Mouse (Mus musculus) CH12.LX (cell line): ENCODE results near the gene Cst6. TPM values are rescaled to one million over a fixed set of nuclear protein-coding genes. Genes with fewer than 3 reads are reported as not detected.
A peak's percentile ranks its signal among the peaks of the same experiment; 100 is the strongest.

Source experiments
- DNase-seq: peaks from one replicate; pipeline ENCODE4 v3.0.0-alpha.2; 2013; ENCODE audit errors: extremely low read depth
- H3K27ac ChIP-seq: 2 replicates; pipeline ENCODE4 v1.5.1; 2012; ENCODE audit warnings: low read depth, mild to moderate bottlenecking, control low read depth, moderate library complexity; ENCODE audit not compliant: insufficient read depth
- H3K27me3 ChIP-seq: replicated peaks from 2 replicates; pipeline ENCODE3; 2012; ENCODE audit warnings: inconsistent platforms
- H3K36me3 ChIP-seq, 2 experiments: replicated peaks in 1 of 2; 2 replicates each; pipeline versions ENCODE3 to v1.6.1; 2012; ENCODE audit warnings: inconsistent platforms in 1 of 2, low read length in 1 of 2, mild to moderate bottlenecking in 1 of 2, mixed read lengths in 1 of 2, moderate library complexity in 1 of 2; ENCODE audit not compliant: control insufficient read depth in 1 of 2, insufficient read depth in 1 of 2
- H3K4me1 ChIP-seq, 2 experiments: 2 replicates each; pipeline ENCODE4 v1.6.1; 2012; ENCODE audit warnings: inconsistent platforms in 1 of 2, moderate library complexity in 1 of 2; ENCODE audit not compliant: insufficient read depth in 2 of 2, control insufficient read depth in 1 of 2
- H3K4me2 ChIP-seq: 2 replicates; pipeline ENCODE4 v1.6.1; 2012; ENCODE audit warnings: low read depth, mild to moderate bottlenecking, control low read depth; ENCODE audit not compliant: poor library complexity, insufficient read depth, severe bottlenecking
- H3K4me3 ChIP-seq, 3 experiments: fragments of 150-350 bp in 1 of 3; sonication (generic) in 1 of 3; replicated peaks in 1 of 3; 2 replicates each; pipeline versions ENCODE3 to v1.5.1; 2011 to 2012; ENCODE audit warnings: low read depth in 2 of 3, low read length in 2 of 3, mild to moderate bottlenecking in 2 of 3, moderate library complexity in 2 of 3, control low read depth in 1 of 3, improper control_type of control experiment in 1 of 3, inconsistent platforms in 1 of 3, mixed read lengths in 1 of 3; ENCODE audit not compliant: poor library complexity in 1 of 3
- H3K79me2 ChIP-seq: replicated peaks from 2 replicates; pipeline ENCODE4 v1.6.1; 2012; ENCODE audit warnings: mild to moderate bottlenecking, moderate library complexity; ENCODE audit not compliant: control insufficient read depth, poor library complexity, insufficient read depth, severe bottlenecking; ENCODE audit errors: extremely low read depth
- H3K9ac ChIP-seq: 2 replicates; pipeline ENCODE4 v1.6.1; 2012; ENCODE audit warnings: low read depth, mild to moderate bottlenecking, control low read depth, moderate library complexity; ENCODE audit not compliant: insufficient read depth
- H3K9me3 ChIP-seq: replicated peaks from 2 replicates; pipeline ENCODE3; 2012; ENCODE audit warnings: low read length, inconsistent platforms, mixed read lengths
- BHLHE40 ChIP-seq: IDR thresholded peaks from 2 replicates; pipeline ENCODE4 v1.6.1; 2011; ENCODE audit warnings: mild to moderate bottlenecking, low read depth, low read length, improper control_type of control experiment
- CHD1 ChIP-seq: IDR thresholded peaks from 2 replicates; pipeline ENCODE4 v1.6.1; 2012; ENCODE audit warnings: low read depth, low read length, improper control_type of control experiment, inconsistent platforms
- CTCF ChIP-seq, 2 experiments: IDR thresholded peaks in 1 of 2; conservative IDR thresholded peaks in 1 of 2; 2 replicates each; pipeline ENCODE4 v1.5.1; 2011 to 2012; ENCODE audit warnings: low read depth in 2 of 2, low read length in 2 of 2, improper control_type of control experiment in 1 of 2, inconsistent platforms in 1 of 2, mild to moderate bottlenecking in 1 of 2, moderate library complexity in 1 of 2
- E2F4 ChIP-seq: IDR thresholded peaks from 2 replicates; pipeline ENCODE4 v1.6.1; 2011; ENCODE audit warnings: low read depth, low read length, improper control_type of control experiment; ENCODE audit not compliant: insufficient replicate concordance
- GABPA ChIP-seq: IDR thresholded peaks from 2 replicates; pipeline ENCODE4 v1.6.1; 2012; ENCODE audit warnings: low read depth, low read length, improper control_type of control experiment, inconsistent platforms; ENCODE audit not compliant: insufficient replicate concordance
- JUND ChIP-seq: conservative IDR thresholded peaks from 2 replicates; pipeline ENCODE4 v1.6.1; 2011; ENCODE audit warnings: low read depth, low read length, improper control_type of control experiment
- KAT2A ChIP-seq: IDR thresholded peaks from 2 replicates; pipeline ENCODE4 v1.6.1; 2012; ENCODE audit warnings: low read length, improper control_type of control experiment, inconsistent platforms; ENCODE audit not compliant: insufficient replicate concordance
- MAX ChIP-seq: IDR thresholded peaks from 2 replicates; pipeline ENCODE4 v1.6.1; 2011; ENCODE audit warnings: low read length, improper control_type of control experiment
- MAZ ChIP-seq: IDR thresholded peaks from 2 replicates; pipeline ENCODE4 v1.6.1; 2012; ENCODE audit warnings: low read depth, mild to moderate bottlenecking, inconsistent platforms, low read length, improper control_type of control experiment, moderate library complexity
- MXI1 ChIP-seq: IDR thresholded peaks from 2 replicates; pipeline ENCODE4 v1.6.1; 2011; ENCODE audit warnings: mild to moderate bottlenecking, low read depth, low read length, improper control_type of control experiment
- NELFE ChIP-seq: IDR thresholded peaks from 2 replicates; pipeline ENCODE4 v1.6.1; 2011; ENCODE audit warnings: low read depth, low read length, improper control_type of control experiment
- RAD21 ChIP-seq: IDR thresholded peaks from 2 replicates; pipeline ENCODE4 v1.6.1; 2011; ENCODE audit warnings: low read depth, mild to moderate bottlenecking, low read length, improper control_type of control experiment, moderate library complexity
- SMC3 ChIP-seq: IDR thresholded peaks from 2 replicates; pipeline ENCODE4 v1.6.1; 2011; ENCODE audit warnings: low read depth, low read length, improper control_type of control experiment
- dilution Hi-C: fragments of 300-500 bp; cut with MboI; formaldehyde crosslinking; loops from 2 replicates; pipeline ENCODE4 v1.14.3; 2020; ENCODE audit warnings: low sequenced_read_pairs; ENCODE audit not compliant: extremely low pct_unique_long_range_greater_than_20kb, extremely low pct_ligation_motif_present
- in situ Hi-C: fragments of 300-500 bp; cut with MboI; formaldehyde crosslinking; loops from 3 replicates; pipeline ENCODE4 v1.14.3; 2019; ENCODE audit warnings: low sequenced_read_pairs, low pct_ligation_motif_present, low pct_unique_long_range_greater_than_20kb, mixed read lengths
- polyA plus RNA-seq: library from polyadenylated mRNA; unstranded; fragments of >175 nt; gene quantifications from 2 replicates; pipeline ENCODE4 v1.2.1, GENCODE M21; 2012; ENCODE audit warnings: low read depth; ENCODE audit not compliant: insufficient read length
- total RNA-seq, 2 experiments: library from RNA; depleted of rRNA; stranded (reverse); fragments of 300-350 nt in 1 of 2; fragments of >200 nt in 1 of 2; gene quantifications; 2 replicates each; pipeline ENCODE4 v1.2.3; 2012 to 2014

The Cst6 gene
- total and polyA plus RNA-seq, 3 experiments = 1.9 TPM; not detected in 2

DNA sequence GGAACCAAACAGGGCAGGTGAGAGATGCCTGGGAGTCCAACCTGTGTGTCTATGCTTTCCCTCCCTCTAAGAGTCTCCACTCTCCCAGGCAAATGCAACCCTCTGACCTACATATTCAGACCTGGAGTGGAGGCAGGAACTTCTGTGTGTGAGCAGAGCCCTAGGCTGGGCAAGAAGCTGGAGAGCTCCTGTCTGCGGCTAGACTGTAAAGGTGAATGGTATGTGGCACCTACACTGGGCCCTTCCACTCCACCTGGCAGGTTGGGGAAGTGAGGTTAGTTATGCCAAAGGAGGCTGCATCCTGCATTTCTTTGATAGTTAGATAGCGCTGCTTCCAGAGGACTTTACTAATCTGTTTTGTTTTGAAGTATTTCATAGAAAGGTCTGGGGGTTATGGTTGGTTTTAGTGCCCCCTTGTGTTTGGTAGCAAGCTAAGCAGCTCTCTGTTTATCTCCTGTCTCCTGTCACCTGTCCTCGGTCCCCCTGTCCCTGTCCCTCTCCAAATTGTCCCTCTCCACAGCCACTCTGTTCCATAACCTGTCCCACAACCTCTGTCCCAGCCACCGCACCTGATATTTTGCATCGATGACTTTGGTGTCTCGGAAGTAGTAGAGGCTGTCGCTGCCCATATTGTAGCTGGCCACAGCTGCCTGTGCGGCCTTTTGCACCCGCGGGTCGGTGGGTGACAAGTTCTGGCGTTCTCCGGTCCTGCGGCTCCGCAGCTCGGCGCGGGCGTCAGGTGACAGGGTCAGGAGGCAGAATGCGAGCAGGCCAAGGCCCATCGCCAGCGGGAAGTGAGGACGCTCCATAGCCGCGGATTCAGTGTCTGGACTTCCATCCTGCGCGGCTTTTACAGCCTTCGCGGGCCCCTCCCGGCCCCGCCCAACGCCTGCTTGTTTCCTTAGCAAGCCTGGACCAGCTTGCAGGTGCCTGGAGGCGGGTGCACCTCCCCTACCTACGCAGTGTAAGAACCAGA lies 560 bp downstream of the Cst6 start:
- Histone ChIP-seq H3K36me3 (no peaks in the 10 kb centered on the region), H3K4me1 (peaks cover 5 to 18% of the 10 kb centered on the region in 2 experiments), H3K79me2 (no peaks in the 10 kb centered on the region), H3K27me3 (no peaks in the 10 kb centered on the region), H3K9me3 (no peaks in the 10 kb centered on the region), H3K9ac (no peak overlapping the region), H3K27ac (no peak overlapping the region), H3K4me3 (no peak overlapping the region), H3K4me2 (peak overlapping the region; percentile 33)
- dilution Hi-C loops = no loop called here
- no peak for DNase-seq
- in situ Hi-C loops = no loop called here
- TF ChIP-seq SMC3 (peak; percentile 74), RAD21 (peak; percentile 78), MXI1 (no peak), CTCF (conservative IDR thresholded peaks at IDR 0.05 in 1 of 2, IDR thresholded peaks at IDR 0.05 in 1 of 2; ENCODE audit: low read depth in 2 of 2, low read length in 2 of 2) (peak; percentile 35 to 84; a peak in 3 of 4 replicates)

DNA sequence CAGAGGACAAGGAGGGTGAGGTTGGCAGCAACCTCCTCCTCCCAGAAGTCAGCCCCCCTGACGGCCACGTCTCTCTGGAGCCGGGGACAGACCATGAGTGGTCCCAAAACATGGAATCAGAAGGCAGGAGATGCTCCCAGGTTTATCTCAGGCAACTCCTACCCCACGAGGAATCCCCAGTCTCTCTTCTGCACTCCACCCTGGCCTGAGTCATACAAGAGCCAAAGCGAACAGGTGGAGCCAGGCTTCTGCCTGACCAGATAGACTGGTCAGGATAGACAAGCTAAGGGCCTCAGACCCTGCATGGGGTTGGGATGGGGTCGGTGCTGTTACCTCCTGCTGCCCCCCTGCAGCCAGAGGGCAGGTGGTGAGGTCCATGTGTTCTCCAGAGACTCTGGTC lies 1.3 kb downstream of the Cst6 start:
- DNase-seq = no peak
- Histone ChIP-seq H3K4me2 (no peak overlapping the region), H3K36me3 (no peaks in the 10 kb centered on the region), H3K27ac (no peak overlapping the region), H3K9ac (no peak overlapping the region), H3K9me3 (no peaks in the 10 kb centered on the region), H3K4me3 (no peak overlapping the region), H3K4me1 (peaks cover 5 to 18% of the 10 kb centered on the region in 2 experiments), H3K27me3 (no peaks in the 10 kb centered on the region), H3K79me2 (no peaks in the 10 kb centered on the region)
- dilution Hi-C loops = no loop called here
- TF ChIP-seq GABPA (no peak), MAZ (no peak), KAT2A (no peak), RAD21 (no peak), BHLHE40 (no peak), JUND (no peak), CHD1 (no peak), E2F4 (no peak), NELFE (no peak), MAX (no peak)
- in situ Hi-C loops = no loop called here
